Comparison of ENCODE assay signal across 29 mouse cellular contexts in the genomic region with DNA sequence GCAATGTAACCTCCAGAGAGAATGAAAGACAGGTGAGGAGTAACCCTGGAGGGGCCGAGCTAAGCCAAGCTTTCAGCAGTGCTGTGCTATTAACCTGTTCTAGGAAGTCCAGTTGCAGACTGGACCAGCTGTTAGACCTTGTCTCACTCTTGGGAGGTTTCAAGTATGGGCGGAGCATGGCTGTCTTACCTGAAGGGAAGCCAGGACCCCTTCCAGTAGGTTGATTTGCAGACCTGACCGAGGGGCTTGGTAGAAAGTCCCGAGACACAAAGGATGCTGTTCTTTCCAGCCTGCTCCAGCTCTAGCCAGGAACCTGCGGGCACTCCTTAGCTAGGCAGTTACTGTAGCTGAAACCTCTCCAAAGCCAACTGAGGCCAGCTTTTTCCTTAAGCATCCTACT. TPM values are rescaled to one million over a fixed set of nuclear protein-coding genes. Genes with fewer than 3 reads are reported as not detected.
"Had no signal": no experiment of that assay in that cellular context is flagged by ENCODE, and none has a peak within 500 bp of the region (broad histone marks: within the 10 kb centered on the region; RNA-seq: fewer than 3 reads in every experiment).

No protein-coding gene starts in this region.

- DNase-seq: cerebellum, adult 18-20 months; cerebellum, adult 2 months; cerebellum, adult 8-10 months; cerebellum, adult 9-10 months; cerebellum, adult 9-11 months; cerebellum, postnatal 10 days; cerebellum, postnatal 25 days; cerebellum, postnatal 36 days; embryo, embryonic 11 days; forebrain, postnatal 0 days; gastrocnemius, adult 2 months; gastrocnemius, postnatal 10 days; gastrocnemius, postnatal 14 days; gastrocnemius, postnatal 25 days; gastrocnemius, postnatal 36 days; heart, adult 2 months had no signal

- H3K36me3 ChIP-seq: embryonic facial prominence, embryonic 10.5 days; embryonic facial prominence, embryonic 12.5 days; embryonic facial prominence, embryonic 15.5 days; forebrain, embryonic 10.5 days had no signal

- H3K9ac ChIP-seq: embryonic facial prominence, embryonic 12.5 days; embryonic facial prominence, embryonic 13.5 days; embryonic facial prominence, embryonic 15.5 days; forebrain, embryonic 12.5 days; forebrain, embryonic 13.5 days; forebrain, embryonic 15.5 days; forebrain, postnatal 0 days had no signal

- ATAC-seq: forebrain, embryonic 13.5 days; forebrain, embryonic 14.5 days; forebrain, embryonic 15.5 days; forebrain, embryonic 16.5 days; forebrain, postnatal 0 days had no signal

- H3K27ac ChIP-seq: embryonic facial prominence, embryonic 10.5 days; embryonic facial prominence, embryonic 12.5 days; embryonic facial prominence, embryonic 13.5 days; embryonic facial prominence, embryonic 15.5 days; forebrain, embryonic 10.5 days; forebrain, embryonic 12.5 days; forebrain, embryonic 13.5 days; forebrain, embryonic 15.5 days; gastrocnemius, adult 2 months; heart, adult 2 months had no signal

- H3K9me3 ChIP-seq: embryonic facial prominence, embryonic 10.5 days; embryonic facial prominence, embryonic 12.5 days; embryonic facial prominence, embryonic 13.5 days; embryonic facial prominence, embryonic 15.5 days; forebrain, embryonic 10.5 days; forebrain, embryonic 13.5 days; forebrain, embryonic 15.5 days had no signal

- H3K27me3 ChIP-seq: embryonic facial prominence, embryonic 12.5 days; embryonic facial prominence, embryonic 13.5 days; embryonic facial prominence, embryonic 15.5 days; forebrain, embryonic 12.5 days; forebrain, embryonic 13.5 days; forebrain, embryonic 15.5 days had no signal

- H3K4me1 ChIP-seq: embryonic facial prominence, embryonic 10.5 days; embryonic facial prominence, embryonic 12.5 days; embryonic facial prominence, embryonic 13.5 days; embryonic facial prominence, embryonic 15.5 days; forebrain, embryonic 10.5 days; forebrain, embryonic 12.5 days; forebrain, embryonic 13.5 days had no signal

- H3K4me2 ChIP-seq: embryonic facial prominence, embryonic 12.5 days; embryonic facial prominence, embryonic 13.5 days; embryonic facial prominence, embryonic 15.5 days; forebrain, embryonic 12.5 days; forebrain, embryonic 13.5 days; forebrain, embryonic 15.5 days had no signal

- H3K4me3 ChIP-seq: embryonic facial prominence, embryonic 10.5 days; embryonic facial prominence, embryonic 12.5 days; embryonic facial prominence, embryonic 13.5 days; embryonic facial prominence, embryonic 15.5 days; erythroblast, embryonic 14.5 days; forebrain, embryonic 10.5 days; forebrain, embryonic 12.5 days; forebrain, embryonic 13.5 days; forebrain, embryonic 15.5 days; gastrocnemius, adult 2 months; heart, adult 2 months had no signal

RNA-seq across cellular contexts. Expression of a gene that starts 36.4 kb away (rescaled TPM):
- total RNA-seq: gastrocnemius, adult 8-10 months; gastrocnemius, postnatal 14 days; gastrocnemius, postnatal 25 days; gastrocnemius, postnatal 36 days; granulocyte monocyte progenitor cell, adult 5-6 weeks; heart, adult 2 months had no signal
- polyA plus RNA-seq: erythroblast, embryonic 14.5 days had no signal
